13 mouse cellular contexts compared by ENCODE assay signal in the genomic region with DNA sequence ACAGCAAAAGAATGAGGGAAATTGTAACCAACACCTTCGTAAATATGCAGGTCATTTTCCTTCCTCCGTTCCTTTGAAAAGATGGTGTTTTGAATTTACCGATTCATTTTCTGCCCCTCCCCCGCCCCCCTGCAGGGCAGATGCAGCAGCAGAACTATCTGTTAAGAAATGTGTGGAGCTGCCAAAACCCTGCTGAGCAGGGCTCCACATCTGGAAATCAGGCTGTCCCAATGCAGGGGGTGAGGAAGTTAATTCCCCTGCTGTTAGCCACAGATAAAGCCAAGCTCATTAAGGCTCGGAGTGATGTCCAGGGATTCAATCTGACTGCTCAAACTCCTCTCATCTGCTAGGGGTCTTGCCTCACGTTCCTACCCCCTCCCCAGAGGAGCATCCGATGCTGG. TPM values are rescaled to one million over a fixed set of nuclear protein-coding genes. Genes with fewer than 3 reads are reported as not detected.
DNase-seq lines count a peak whose midpoint lies in the region; ATAC-seq and TF ChIP-seq lines count a peak whose summit lies in the region.
"Had no signal": no experiment of that assay in that cellular context is flagged by ENCODE, and none has a peak within 500 bp of the region (broad histone marks: within the 10 kb centered on the region; RNA-seq: fewer than 3 reads in every experiment).

No protein-coding gene starts in this region.

- H3K4me1 ChIP-seq in hindbrain, embryonic 10.5 days (replicated peaks): peaks cover 46% of the 10 kb centered on the region
- H3K4me1 ChIP-seq in midbrain, embryonic 13.5 days (replicated peaks): peaks cover 61% of the 10 kb centered on the region

- peak; percentile 1 for DNase-seq in Muller cell, postnatal 12 days (ENCODE audit: inconsistent ontology term)
- peak; percentile 46 for DNase-seq in embryo, embryonic 10.5 days (ENCODE audit: low spot score)
- DNase-seq in hindbrain, embryonic 10.5 days (ENCODE audit: low spot score): peak; percentile 35
- no peak for DNase-seq in layer of hippocampus, adult 2 months (ENCODE audit: low spot score in 2 of 2)
- DNase-seq in adrenal gland, adult 18-20 months (ENCODE audit: low spot score in 2 of 2): no peak
- no peak for DNase-seq in cerebellum, adult 11-12 months
- DNase-seq in cerebellum, adult 8-10 months: no peak
- DNase-seq: lung, postnatal 10 days had no signal

- H3K27ac ChIP-seq in hindbrain, embryonic 10.5 days: peak overlapping the region; percentile 51
- H3K27ac ChIP-seq in midbrain, embryonic 13.5 days: peak overlapping the region; percentile 85
- H3K27ac ChIP-seq in layer of hippocampus, adult 2 months: no peak overlapping the region
- H3K27ac ChIP-seq: heart, embryonic 10.5 days had no signal

- WGBS in hindbrain, embryonic 10.5 days: 3% methylated on average over 7 of the region's 7 CpGs
- WGBS in midbrain, embryonic 13.5 days: 2% methylated on average over 7 of the region's 7 CpGs

- ATAC-seq in midbrain, embryonic 13.5 days: peak; percentile 53
- ATAC-seq: intestine, embryonic 16.5 days had no signal

- H3K9me3 ChIP-seq in hindbrain, embryonic 10.5 days: no peaks in the 10 kb centered on the region
- H3K9me3 ChIP-seq in midbrain, embryonic 13.5 days: no peaks in the 10 kb centered on the region
- H3K9me3 ChIP-seq: heart, embryonic 10.5 days had no signal

- no peak overlapping the region for H3K4me3 ChIP-seq in hindbrain, embryonic 10.5 days
- no peak overlapping the region for H3K4me3 ChIP-seq in midbrain, embryonic 13.5 days (replicated peaks)
- no peak overlapping the region for H3K4me3 ChIP-seq in layer of hippocampus, adult 2 months
- H3K4me3 ChIP-seq: heart, embryonic 10.5 days had no signal

- H3K4me2 ChIP-seq in midbrain, embryonic 13.5 days (replicated peaks): 0 out of 2 replicates have a peak overlapping the region, but pooled peaks have one; percentile 6

- H3K27me3 ChIP-seq in hindbrain, embryonic 10.5 days (ENCODE audit: insufficient read depth, poor library complexity, severe bottlenecking): no peaks in the 10 kb centered on the region
- H3K27me3 ChIP-seq in midbrain, embryonic 13.5 days: no peaks in the 10 kb centered on the region

- no peaks in the 10 kb centered on the region for H3K36me3 ChIP-seq in hindbrain, embryonic 10.5 days
- H3K36me3 ChIP-seq in midbrain, embryonic 13.5 days: no peaks in the 10 kb centered on the region
- H3K36me3 ChIP-seq: G1E; heart, embryonic 10.5 days had no signal

- 0 out of 2 replicates have a peak overlapping the region, but pooled peaks have one; percentile 5 for H3K9ac ChIP-seq in midbrain, embryonic 13.5 days (replicated peaks)

- TF ChIP-seq CTCF in layer of hippocampus, adult 2 months (conservative IDR thresholded peaks at IDR 0.05): no peak

RNA-seq across cellular contexts. Expression of a gene that starts 56.0 kb away (rescaled TPM):
- polyA plus RNA-seq in hindbrain, embryonic 10.5 days (2016; fragmentation: Nextera tagmentation; extraction: Ambion mirVana): not detected in 2 replicates
- not detected in 2 replicates for polyA plus RNA-seq in midbrain, embryonic 13.5 days (2015; fragmentation: Nextera tagmentation; extraction: Ambion mirVana)
- not detected for total RNA-seq in layer of hippocampus, adult 2 months (2021)
- not detected for total RNA-seq in adrenal gland, adult 18-20 months (2021)
- total RNA-seq: G1E had no signal
- polyA plus RNA-seq: cortical plate, adult 2 months; G1E; heart, embryonic 10.5 days; intestine, embryonic 16.5 days had no signal

Comparison
In these comparisons a context has a peak if more than half of its experiments do, and no peak if none do; other contexts are left out.
1. DNase-seq: peak in Muller cell, postnatal 12 days (single experiment), embryo, embryonic 10.5 days (single experiment) and hindbrain, embryonic 10.5 days (single experiment); none in layer of hippocampus, adult 2 months (0 of 2), adrenal gland, adult 18-20 months (0 of 2), cerebellum, adult 11-12 months (single experiment) and cerebellum, adult 8-10 months (single experiment).